Comparison of ENCODE assay signal across 10 mouse cellular contexts in the genomic region with DNA sequence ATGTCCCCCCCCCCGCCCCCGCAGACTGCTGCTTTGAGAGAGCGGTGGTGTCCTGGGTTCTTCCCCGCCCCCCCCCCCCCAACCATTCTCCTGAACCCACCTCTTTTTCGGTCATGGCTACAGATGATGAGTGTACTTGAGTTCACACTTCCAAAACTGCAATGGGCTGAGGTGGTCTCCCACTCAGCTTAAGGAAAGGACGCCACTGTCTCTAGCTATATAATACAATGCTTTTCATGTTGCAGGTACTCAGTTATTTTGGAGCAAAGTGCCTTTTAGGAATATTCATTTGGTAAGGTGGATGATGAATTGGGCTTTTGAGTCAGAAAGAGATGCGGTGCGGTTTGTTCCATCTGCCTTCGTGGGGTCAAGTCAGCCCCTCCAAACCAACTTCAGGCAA. TPM values are rescaled to one million over a fixed set of nuclear protein-coding genes. Genes with fewer than 3 reads are reported as not detected.
A peak's percentile ranks its signal among the peaks of the same experiment; 100 is the strongest.
DNase-seq lines count a peak whose midpoint lies in the region; ATAC-seq lines count a peak whose summit lies in the region.
"Had no signal": no experiment of that assay in that cellular context is flagged by ENCODE, and none has a peak within 500 bp of the region (broad histone marks: within the 10 kb centered on the region; RNA-seq: fewer than 3 reads in every experiment).

No protein-coding gene starts in this region.

- 47% methylated on average over 9 of the region's 9 CpGs for WGBS in heart, embryonic 15.5 days
- WGBS in embryonic facial prominence, embryonic 11.5 days: 45% methylated on average over 9 of the region's 9 CpGs
- 41% methylated on average over 9 of the region's 9 CpGs for WGBS in hindbrain, embryonic 15.5 days
- WGBS in midbrain, embryonic 14.5 days: 36% methylated on average over 9 of the region's 9 CpGs

- H3K27me3 ChIP-seq in heart, embryonic 15.5 days: no peaks in the 10 kb centered on the region
- no peaks in the 10 kb centered on the region for H3K27me3 ChIP-seq in embryonic facial prominence, embryonic 11.5 days (ENCODE audit: control insufficient read depth, insufficient read depth, low read length)
- no peaks in the 10 kb centered on the region for H3K27me3 ChIP-seq in hindbrain, embryonic 15.5 days
- H3K27me3 ChIP-seq in midbrain, embryonic 14.5 days (ENCODE audit: control insufficient read depth, insufficient read depth, low read length): no peaks in the 10 kb centered on the region
- H3K27me3 ChIP-seq: CH12.LX had no signal

- H3K9ac ChIP-seq in heart, embryonic 15.5 days: no peak overlapping the region
- no peak overlapping the region for H3K9ac ChIP-seq in embryonic facial prominence, embryonic 11.5 days (replicated peaks; ENCODE audit: low read length)
- peak overlapping the region; percentile 49; the same call in 1 of the 2 replicates for H3K9ac ChIP-seq in hindbrain, embryonic 15.5 days
- peak overlapping the region; percentile 50; the same call in 1 of the 2 replicates for H3K9ac ChIP-seq in midbrain, embryonic 14.5 days (replicated peaks; ENCODE audit: low read length)

- H3K27ac ChIP-seq in heart, embryonic 15.5 days: no peak overlapping the region
- no peak overlapping the region for H3K27ac ChIP-seq in embryonic facial prominence, embryonic 11.5 days (replicated peaks; ENCODE audit: low read depth, low read length)
- peak overlapping the region; percentile 65; the same call in 1 of the 2 replicates for H3K27ac ChIP-seq in hindbrain, embryonic 15.5 days (replicated peaks)
- no peak overlapping the region for H3K27ac ChIP-seq in midbrain, embryonic 14.5 days (replicated peaks; ENCODE audit: low read depth, low read length)

- peak overlapping the region; percentile 66 for H3K4me2 ChIP-seq in heart, embryonic 15.5 days
- H3K4me2 ChIP-seq in embryonic facial prominence, embryonic 11.5 days (ENCODE audit: low read depth, low read length): peak overlapping the region; percentile 61
- H3K4me2 ChIP-seq in hindbrain, embryonic 15.5 days: peak overlapping the region; percentile 77
- H3K4me2 ChIP-seq in midbrain, embryonic 14.5 days (ENCODE audit: low read length): peak overlapping the region; percentile 67

- ATAC-seq in heart, embryonic 15.5 days (replicated peaks; ENCODE audit: insufficient number of reproducible peaks, insufficient read depth, low FRiP score, low read depth): no peak
- ATAC-seq in embryonic facial prominence, embryonic 11.5 days (replicated peaks; ENCODE audit: insufficient number of reproducible peaks, low FRiP score, low TSS enrichment, low read depth): no peak
- ATAC-seq in hindbrain, embryonic 15.5 days (ENCODE audit: low FRiP score, low read depth): peak; percentile 28; the same call in 1 of the 2 replicates
- ATAC-seq in midbrain, embryonic 14.5 days (ENCODE audit: low FRiP score, low TSS enrichment): no peak

- intact Hi-C loops in gastrocnemius, postnatal 14 days (cut with DNase I; ENCODE audit: low total_unique reads): no loop called here

- no peak for DNase-seq in heart, adult 8-10 months (ENCODE audit: low spot score)
- DNase-seq in embryonic facial prominence, embryonic 11.5 days (ENCODE audit: low spot score): no peak
- no peak for DNase-seq in midbrain, embryonic 14.5 days
- no peak for DNase-seq in adrenal gland, adult 18-20 months (ENCODE audit: low spot score in 2 of 2)
- DNase-seq in retina, embryonic 14.5 days (ENCODE audit: low spot score): no peak
- DNase-seq in gastrocnemius, postnatal 14 days: no peak
- DNase-seq: thymus, adult 18-20 months had no signal

- peaks cover 6% of the 10 kb centered on the region; the same call in 1 of the 2 replicates for H3K4me1 ChIP-seq in heart, embryonic 15.5 days (replicated peaks)
- no peaks in the 10 kb centered on the region; the same call in 1 of the 2 replicates for H3K4me1 ChIP-seq in embryonic facial prominence, embryonic 11.5 days (ENCODE audit: control insufficient read depth, insufficient read depth, low read length)
- H3K4me1 ChIP-seq in hindbrain, embryonic 15.5 days (replicated peaks): peaks cover 7% of the 10 kb centered on the region; the same call in 1 of the 2 replicates
- no peaks in the 10 kb centered on the region for H3K4me1 ChIP-seq in midbrain, embryonic 14.5 days (ENCODE audit: control insufficient read depth, insufficient read depth, low read length)

- no peaks in the 10 kb centered on the region for H3K9me3 ChIP-seq in heart, embryonic 15.5 days (replicated peaks)
- H3K9me3 ChIP-seq in embryonic facial prominence, embryonic 11.5 days (replicated peaks; ENCODE audit: control insufficient read depth, low read length): no peaks in the 10 kb centered on the region
- no peaks in the 10 kb centered on the region for H3K9me3 ChIP-seq in hindbrain, embryonic 15.5 days
- H3K9me3 ChIP-seq in midbrain, embryonic 14.5 days (ENCODE audit: control insufficient read depth, low read length): peaks cover 10% of the 10 kb centered on the region; the same call in 1 of the 2 replicates

- no peak overlapping the region for H3K4me3 ChIP-seq in heart, embryonic 15.5 days
- H3K4me3 ChIP-seq in embryonic facial prominence, embryonic 11.5 days (ENCODE audit: low read depth, low read length): peak overlapping the region; percentile 35
- peak overlapping the region; percentile 49 for H3K4me3 ChIP-seq in hindbrain, embryonic 15.5 days
- H3K4me3 ChIP-seq in midbrain, embryonic 14.5 days (replicated peaks; ENCODE audit: low read depth, low read length): peak overlapping the region; percentile 50

- H3K36me3 ChIP-seq in heart, embryonic 15.5 days: no peaks in the 10 kb centered on the region
- no peaks in the 10 kb centered on the region for H3K36me3 ChIP-seq in embryonic facial prominence, embryonic 11.5 days (replicated peaks; ENCODE audit: control insufficient read depth, insufficient read depth, low read depth, low read length)
- H3K36me3 ChIP-seq in hindbrain, embryonic 15.5 days: no peaks in the 10 kb centered on the region
- H3K36me3 ChIP-seq in midbrain, embryonic 14.5 days (ENCODE audit: control insufficient read depth, insufficient read depth, low read length): no peaks in the 10 kb centered on the region

RNA-seq across cellular contexts. Expression of a gene that starts 0.3 kb away (rescaled TPM):
- polyA plus RNA-seq in heart, embryonic 15.5 days (2015; fragmentation: Nextera tagmentation; extraction: Ambion mirVana): 0.84 and 2.7 TPM in 2 replicates
- not detected for total RNA-seq in heart, adult 8-10 months (2022)
- polyA plus RNA-seq in embryonic facial prominence, embryonic 11.5 days (2014; fragmentation: Nextera tagmentation; extraction: Ambion mirVana): 0.20 and 0.21 TPM in 2 replicates
- 5.9 and 6.0 TPM in 2 replicates for polyA plus RNA-seq in hindbrain, embryonic 15.5 days (2015; fragmentation: Nextera tagmentation; extraction: Ambion mirVana)
- polyA plus RNA-seq in midbrain, embryonic 14.5 days (2014; fragmentation: Nextera tagmentation; extraction: Ambion mirVana): 3.4 and 4.3 TPM in 2 replicates
- under 1 TPM; 0.61 to 0.66 TPM for total RNA-seq in adrenal gland, adult 18-20 months (2021)
- under 1 TPM in 1 of 2 experiments, not detected in 1; 0.29 TPM for total RNA-seq in gastrocnemius, postnatal 14 days (2021)

RNA-seq across cellular contexts. Expression of a gene that starts 48.5 kb away (rescaled TPM):
- 13.3 and 13.9 TPM in 2 replicates for polyA plus RNA-seq in heart, embryonic 15.5 days (2015; fragmentation: Nextera tagmentation; extraction: Ambion mirVana)
- total RNA-seq in heart, adult 8-10 months (2022): 10 to 100 TPM; 14.0 to 18.9 (median 16.1) TPM
- polyA plus RNA-seq in embryonic facial prominence, embryonic 11.5 days (2014; fragmentation: Nextera tagmentation; extraction: Ambion mirVana): 18.7 and 19.9 TPM in 2 replicates
- polyA plus RNA-seq in hindbrain, embryonic 15.5 days (2015; fragmentation: Nextera tagmentation; extraction: Ambion mirVana): 24.8 and 25.0 TPM in 2 replicates
- polyA plus RNA-seq in midbrain, embryonic 14.5 days (2014; fragmentation: Nextera tagmentation; extraction: Ambion mirVana): 36.2 and 47.0 TPM in 2 replicates
- 10 to 100 TPM; 19.2 to 21.0 TPM for total RNA-seq in adrenal gland, adult 18-20 months (2021)
- total RNA-seq in gastrocnemius, postnatal 14 days (2021): 10 to 100 TPM in 1 of 2 experiments, 1 to 10 TPM in 1; 9.0 to 11.2 TPM

Comparison
In these comparisons a context has a peak if more than half of its experiments do, and no peak if none do; other contexts are left out.
1. H3K9ac ChIP-seq: peak in hindbrain, embryonic 15.5 days (single experiment) and midbrain, embryonic 14.5 days (single experiment); none in heart, embryonic 15.5 days (single experiment) and embryonic facial prominence, embryonic 11.5 days (single experiment).
2. Peak in every context shown above with its lines, with median percentiles within 50 percentile points of each other: H3K4me2 ChIP-seq.